In genomic region chr7:139970216-139970919, GRCm38 (mm10) we compare ENCODE assay signal across 19 mouse cellular contexts. TPM values are rescaled to one million over a fixed set of nuclear protein-coding genes. Genes with fewer than 3 reads are reported as not detected.
DNase-seq lines count a peak whose midpoint lies in the region; ATAC-seq and TF ChIP-seq lines count a peak whose summit lies in the region.
"Had no signal": no experiment of that assay in that cellular context is flagged by ENCODE, and none has a peak within 500 bp of the region (broad histone marks: within the 10 kb centered on the region; RNA-seq: fewer than 3 reads in every experiment).

No protein-coding gene starts in this region.

- H3K4me1 ChIP-seq in bone marrow macrophage, adult 2 months (ENCODE audit: control insufficient read depth, insufficient read depth, low read length): peaks cover 45% of the 10 kb centered on the region
- H3K4me1 ChIP-seq in limb, embryonic 15.5 days: 0 out of 2 replicates have a peak, but pooled peaks cover 7% of the 10 kb centered on the region
- H3K4me1 ChIP-seq: kidney, embryonic 15.5 days had no signal

- H3K36me3 ChIP-seq in limb, embryonic 15.5 days: no peaks in the 10 kb centered on the region
- H3K36me3 ChIP-seq: kidney, embryonic 15.5 days had no signal

- TF ChIP-seq POLR2A in bone marrow macrophage, adult 2 months (IDR thresholded peaks at IDR 0.05; ENCODE audit: borderline replicate concordance, low read depth, low read length): no peak

- no peak overlapping the region for H3K4me2 ChIP-seq in limb, embryonic 15.5 days
- H3K4me2 ChIP-seq: kidney, embryonic 15.5 days; lung, embryonic 14.5 days had no signal

- peak overlapping the region; percentile 82 for H3K27ac ChIP-seq in bone marrow macrophage, adult 2 months (ENCODE audit: insufficient read depth, low read depth, low read length)
- 0 out of 2 replicates have a peak overlapping the region, but pooled peaks have one; percentile 22 for H3K27ac ChIP-seq in limb, embryonic 15.5 days
- H3K27ac ChIP-seq: kidney, embryonic 15.5 days; layer of hippocampus, adult 2 months had no signal

- no peaks in the 10 kb centered on the region for H3K9me3 ChIP-seq in limb, embryonic 15.5 days
- H3K9me3 ChIP-seq: kidney, embryonic 15.5 days had no signal

- no peak for TF ChIP-seq CTCF in bone marrow macrophage, adult 2 months (IDR thresholded peaks at IDR 0.05; ENCODE audit: low read depth, low read length)

- no peaks in the 10 kb centered on the region for H3K27me3 ChIP-seq in limb, embryonic 15.5 days

- H3K9ac ChIP-seq in limb, embryonic 15.5 days: no peak overlapping the region
- H3K9ac ChIP-seq: kidney, embryonic 15.5 days; lung, embryonic 14.5 days had no signal

- WGBS in limb, embryonic 15.5 days: 76% methylated on average over 10 of the region's 10 CpGs

- DNase-seq in urinary bladder, adult 2 months (ENCODE audit: low spot score): peak; percentile 42
- no peak for DNase-seq in urinary bladder, postnatal 10 days (ENCODE audit: low spot score)
- peak; percentile 36 to 59 for DNase-seq in urinary bladder, postnatal 36 days (ENCODE audit: low spot score in 2 of 2)
- DNase-seq in right cerebral cortex, adult 2 months (ENCODE audit: low spot score in 2 of 2): no peak
- DNase-seq: adrenal gland, postnatal 25 days; heart, postnatal 14 days; liver; lung, embryonic 14.5 days; right cerebral cortex, postnatal 25 days had no signal

- ATAC-seq in limb, embryonic 15.5 days (ENCODE audit: insufficient number of reproducible peaks, low FRiP score, low TSS enrichment, low read depth): no peak
- ATAC-seq in erythroblast, adult 5-6 weeks (replicated peaks; ENCODE audit: low FRiP score, poor library complexity, severe bottlenecking): no peak
- ATAC-seq in inflammation-experienced regulatory T-cells, adult 6 months: no peak

- no peak overlapping the region for H3K4me3 ChIP-seq in bone marrow macrophage, adult 2 months (ENCODE audit: insufficient read depth, low read length)
- H3K4me3 ChIP-seq in limb, embryonic 15.5 days: no peak overlapping the region
- H3K4me3 ChIP-seq: kidney, embryonic 15.5 days; layer of hippocampus, adult 2 months had no signal

RNA-seq across cellular contexts. Expression of gene 6430531B16Rik, which starts 8.2 kb away (rescaled TPM):
- polyA plus RNA-seq in urinary bladder, adult 2 months (2012; rRNA removed): 0.37 and 0.70 TPM in 2 replicates
- polyA plus RNA-seq in bone marrow macrophage, adult 2 months (2012; ENCODE audit: insufficient read depth, insufficient read length, missing spikeins): not detected in 2 replicates
- 0.38 and 0.44 TPM in 2 replicates for polyA plus RNA-seq in limb, embryonic 15.5 days (2015; fragmentation: Nextera tagmentation; extraction: Ambion mirVana)
- total RNA-seq in erythroblast, adult 5-6 weeks (2015; ENCODE audit: low replicate concordance): not detected in 2 replicates
- 2.0 TPM in 1 of 2 replicates, not detected in the other for total RNA-seq in erythroblast, adult 5-6 weeks (2017; ENCODE audit: low replicate concordance)
- polyA plus RNA-seq in inflammation-experienced regulatory T-cells, adult 6 months (2017; shearing (Covaris generic)): 1 to 10 TPM in 2 of 3 experiments, under 1 TPM in 1; 0.66 to 1.5 (median 1.0) TPM
- total RNA-seq: heart, postnatal 14 days had no signal

RNA-seq across cellular contexts. Expression of gene Adam8, which starts 22.0 kb away (rescaled TPM):
- polyA plus RNA-seq in urinary bladder, adult 2 months (2012; rRNA removed): 5.8 and 6.3 TPM in 2 replicates
- polyA plus RNA-seq in bone marrow macrophage, adult 2 months (2012; ENCODE audit: insufficient read depth, insufficient read length, missing spikeins): 240 and 334 TPM in 2 replicates
- 2.9 and 3.0 TPM in 2 replicates for polyA plus RNA-seq in limb, embryonic 15.5 days (2015; fragmentation: Nextera tagmentation; extraction: Ambion mirVana)
- 6.9 and 8.3 TPM in 2 replicates for total RNA-seq in erythroblast, adult 5-6 weeks (2015; ENCODE audit: low replicate concordance)
- 7.3 and 7.8 TPM in 2 replicates for total RNA-seq in erythroblast, adult 5-6 weeks (2017; ENCODE audit: low replicate concordance)
- polyA plus RNA-seq in inflammation-experienced regulatory T-cells, adult 6 months (2017; shearing (Covaris generic)): 10 to 100 TPM in 2 of 3 experiments, 1 to 10 TPM in 1; 8.8 to 59.4 (median 13.1) TPM

RNA-seq across cellular contexts. Expression of gene Utf1, which starts 26.8 kb away (rescaled TPM):
- polyA plus RNA-seq in urinary bladder, adult 2 months (2012; rRNA removed): not detected in 2 replicates
- not detected in 2 replicates for polyA plus RNA-seq in bone marrow macrophage, adult 2 months (2012; ENCODE audit: insufficient read depth, insufficient read length, missing spikeins)
- 0.12 TPM in 1 of 2 replicates, not detected in the other for polyA plus RNA-seq in limb, embryonic 15.5 days (2015; fragmentation: Nextera tagmentation; extraction: Ambion mirVana)
- total RNA-seq in erythroblast, adult 5-6 weeks (2015; ENCODE audit: low replicate concordance): not detected in 2 replicates
- total RNA-seq in erythroblast, adult 5-6 weeks (2017; ENCODE audit: low replicate concordance): not detected in 2 replicates
- polyA plus RNA-seq in inflammation-experienced regulatory T-cells, adult 6 months (2017; shearing (Covaris generic)): 1 to 10 TPM; 3.3 to 5.0 (median 3.6) TPM
- total RNA-seq: adrenal gland, postnatal 25 days; heart, postnatal 14 days; layer of hippocampus, adult 2 months; left cerebral cortex, adult 8-10 months; megakaryocyte-erythroid progenitor cell, adult 5-6 weeks had no signal
- polyA plus RNA-seq: gonadal fat pad, adult 2 months; kidney, embryonic 15.5 days; stomach, embryonic 14.5 days had no signal

Comparison
In these comparisons a context has a peak if more than half of its experiments do, and no peak if none do; other contexts are left out.
1. DNase-seq: peak in urinary bladder, adult 2 months (single experiment) and urinary bladder, postnatal 36 days (2 of 2); none in urinary bladder, postnatal 10 days (single experiment) and right cerebral cortex, adult 2 months (0 of 2).